Comparison of ENCODE assay signal across 8 mouse cellular contexts in genomic region chr16:31546062-31546827, GRCm38 (mm10).
DNase-seq lines count a peak whose midpoint lies in the region; ATAC-seq and TF ChIP-seq lines count a peak whose summit lies in the region.
"Had no signal": no experiment of that assay in that cellular context is flagged by ENCODE, and none has a peak within 500 bp of the region (broad histone marks: within the 10 kb centered on the region; RNA-seq: fewer than 3 reads in every experiment).

No protein-coding gene starts in this region.

- H3K27ac ChIP-seq in forebrain, embryonic 13.5 days: peak overlapping the region; percentile 84
- H3K27ac ChIP-seq: liver, embryonic 15.5 days had no signal

- H3K9ac ChIP-seq in forebrain, embryonic 13.5 days: peak overlapping the region; percentile 52
- H3K9ac ChIP-seq: liver, embryonic 15.5 days had no signal

- H3K4me2 ChIP-seq in forebrain, embryonic 13.5 days: peak overlapping the region; percentile 57
- H3K4me2 ChIP-seq: liver, embryonic 15.5 days had no signal

- peaks cover 43% of the 10 kb centered on the region for H3K27me3 ChIP-seq in E14TG2a.4 (ENCODE audit: insufficient read depth, low read length)
- 0 out of 2 replicates have a peak, but pooled peaks cover 3% of the 10 kb centered on the region for H3K27me3 ChIP-seq in forebrain, embryonic 13.5 days

- peak overlapping the region; percentile 68 for H3K4me3 ChIP-seq in E14TG2a.4 (replicated peaks; ENCODE audit: low read length)
- H3K4me3 ChIP-seq in forebrain, embryonic 13.5 days: peak overlapping the region; percentile 15
- H3K4me3 ChIP-seq: liver, embryonic 15.5 days had no signal

- peaks cover 6% of the 10 kb centered on the region for H3K9me3 ChIP-seq in E14TG2a.4 (ENCODE audit: low read length)
- H3K9me3 ChIP-seq in forebrain, embryonic 13.5 days (replicated peaks): no peaks in the 10 kb centered on the region
- H3K9me3 ChIP-seq: liver, embryonic 15.5 days had no signal

- H3K36me3 ChIP-seq in E14TG2a.4 (ENCODE audit: insufficient read depth, low read length): no peaks in the 10 kb centered on the region
- H3K36me3 ChIP-seq in forebrain, embryonic 13.5 days (ENCODE audit: poor library complexity, severe bottlenecking): no peaks in the 10 kb centered on the region
- H3K36me3 ChIP-seq: liver, embryonic 15.5 days had no signal

- WGBS in forebrain, embryonic 13.5 days: 2% methylated on average over 18 of the region's 18 CpGs

- TF ChIP-seq CTCF in E14TG2a.4 (conservative IDR thresholded peaks at IDR 0.05; ENCODE audit: low read length): no peak

- DNase-seq in ES-CJ7 (ENCODE audit: low read depth, low spot score): peak; percentile 76
- peak; percentile 61 for DNase-seq in mesoderm, embryonic 11.5 days (ENCODE audit: low read depth, low spot score)
- no peak for DNase-seq in gastrocnemius, adult 18-20 months (ENCODE audit: low spot score)
- DNase-seq in urinary bladder, postnatal 14 days (ENCODE audit: low spot score): no peak
- no peak for DNase-seq in right cerebral cortex, adult 2 months (ENCODE audit: low spot score in 2 of 2)

- peak; percentile 62 for ATAC-seq in forebrain, embryonic 13.5 days

- H3K4me1 ChIP-seq in E14TG2a.4 (replicated peaks; ENCODE audit: low read depth, low read length): peaks cover 73% of the 10 kb centered on the region
- H3K4me1 ChIP-seq in forebrain, embryonic 13.5 days: peaks cover 44% of the 10 kb centered on the region

Comparison
In these comparisons a context has a peak if more than half of its experiments do, and no peak if none do; other contexts are left out.
1. DNase-seq: peak in ES-CJ7 (single experiment) and mesoderm, embryonic 11.5 days (single experiment); none in gastrocnemius, adult 18-20 months (single experiment), urinary bladder, postnatal 14 days (single experiment) and right cerebral cortex, adult 2 months (0 of 2).